Mouse (Mus musculus) stomach, embryonic 14.5 days (tissue): ENCODE data around the gene Clec2l. TPM values are rescaled to one million over a fixed set of nuclear protein-coding genes. Genes with fewer than 3 reads are reported as not detected.

Experiments
- ATAC-seq: fragments of 200-750 bp; cut with Nextera tagmentation; 2 replicates; pipeline ENCODE4 v1.8.0; 2017; ENCODE audit warnings: low read depth, moderate TSS enrichment; ENCODE audit not compliant: insufficient number of reproducible peaks, insufficient read depth, low FRiP score
- H3K27ac ChIP-seq: fragments of 300-500 bp; sonication (generic); 2 replicates; pipeline ENCODE4 v1.5.1; 2014; ENCODE audit warnings: mild to moderate bottlenecking, low read length, moderate library complexity, mixed read lengths
- H3K27me3 ChIP-seq: fragments of 300-500 bp; sonication (generic); 2 replicates; pipeline ENCODE4 v1.6.1; 2014; ENCODE audit warnings: low read length, control low read depth, mixed read lengths; ENCODE audit not compliant: control insufficient read depth, insufficient read depth
- H3K36me3 ChIP-seq: fragments of 300-500 bp; sonication (generic); 2 replicates; pipeline ENCODE4 v1.6.1; 2014; ENCODE audit warnings: mild to moderate bottlenecking, control low read depth, low read length, moderate library complexity, mixed read lengths; ENCODE audit not compliant: control insufficient read depth, insufficient read depth
- H3K4me1 ChIP-seq: fragments of 300-500 bp; sonication (generic); 2 replicates; pipeline ENCODE4 v1.6.1; 2014; ENCODE audit warnings: low read length, control low read depth, mixed read lengths; ENCODE audit not compliant: control insufficient read depth, insufficient read depth
- H3K4me2 ChIP-seq: fragments of 300-500 bp; sonication (generic); replicated peaks from 2 replicates; pipeline ENCODE4 v1.6.1; 2014; ENCODE audit warnings: low read depth, low read length, control low read depth
- H3K4me3 ChIP-seq: fragments of 300-500 bp; sonication (generic); 2 replicates; pipeline ENCODE4 v1.5.1; 2014; ENCODE audit warnings: low read depth, low read length, control low read depth
- H3K9ac ChIP-seq: fragments of 300-500 bp; sonication (generic); replicated peaks from 2 replicates; pipeline ENCODE4 v1.6.1; 2014; ENCODE audit warnings: low read depth, mild to moderate bottlenecking, control low read depth, low read length, moderate library complexity, mixed read lengths
- H3K9me3 ChIP-seq: fragments of 300-500 bp; sonication (generic); 2 replicates; pipeline ENCODE4 v1.6.1; 2016; ENCODE audit warnings: low read depth, low read length, control low read depth; ENCODE audit not compliant: control insufficient read depth
- WGBS: fragments of 180-500 bp; shearing (Covaris S2); extraction: QIAGEN DNeasy Blood & Tissue Kit; methylation state at CpG from one replicate; pipeline ENCODE4 v1.1.7; 2014; 5-methylcytosine and 5-hydroxymethylcytosine counted together
- polyA plus RNA-seq: library from polyadenylated mRNA; unstranded; fragments of >200 nt; fragmentation: Nextera tagmentation; extraction: Ambion mirVana; gene quantifications from 2 replicates; pipeline ENCODE4 v1.2.1, GENCODE M21; 2014

The Clec2l gene
- polyA plus RNA-seq, 1 experiment from 2014 or later: 1.9 TPM

GRCm38 (mm10) chr6:38676723-38677122 lies 13.9 kb downstream of the Clec2l start:
- H3K4me3 ChIP-seq: no peak overlapping the region
- H3K9ac ChIP-seq: no peak overlapping the region
- H3K9me3 ChIP-seq: no peaks in the 10 kb centered on the region
- no peak overlapping the region for H3K4me2 ChIP-seq
- no peaks in the 10 kb centered on the region for H3K4me1 ChIP-seq
- no peaks in the 10 kb centered on the region for H3K27me3 ChIP-seq
- no peak for ATAC-seq
- no peaks in the 10 kb centered on the region for H3K36me3 ChIP-seq
- no peak overlapping the region for H3K27ac ChIP-seq
- WGBS: 76% methylated on average over 14 of the region's 14 CpGs

DNA sequence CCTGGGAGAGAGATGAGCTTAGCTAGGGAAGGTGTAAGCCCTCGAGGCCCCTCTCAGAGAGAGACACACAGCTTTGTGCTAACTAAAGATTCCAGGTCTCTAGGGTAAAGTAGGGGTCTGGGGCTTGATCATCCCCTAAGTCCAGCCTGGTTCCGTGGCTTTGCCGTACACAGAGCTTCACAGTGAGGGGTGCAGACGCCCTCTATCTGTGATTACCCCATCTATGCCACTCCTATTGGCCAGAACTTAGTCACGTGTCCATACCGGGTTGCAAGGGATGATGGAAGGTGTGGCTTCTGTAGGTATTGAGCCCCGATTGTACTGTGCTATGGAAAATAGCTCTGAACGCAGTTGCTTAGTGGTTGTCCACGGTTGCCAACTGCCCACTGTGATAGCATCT lies 14.8 kb downstream of the Clec2l start:
- Histone ChIP-seq H3K4me3 (no peak overlapping the region), H3K36me3 (no peaks in the 10 kb centered on the region), H3K9ac (no peak overlapping the region), H3K27ac (no peak overlapping the region), H3K4me1 (no peaks in the 10 kb centered on the region), H3K4me2 (no peak overlapping the region), H3K27me3 (no peaks in the 10 kb centered on the region), H3K9me3 (no peaks in the 10 kb centered on the region)
- no peak for ATAC-seq
- 73% methylated on average over 9 of the region's 9 CpGs for WGBS

DNA sequence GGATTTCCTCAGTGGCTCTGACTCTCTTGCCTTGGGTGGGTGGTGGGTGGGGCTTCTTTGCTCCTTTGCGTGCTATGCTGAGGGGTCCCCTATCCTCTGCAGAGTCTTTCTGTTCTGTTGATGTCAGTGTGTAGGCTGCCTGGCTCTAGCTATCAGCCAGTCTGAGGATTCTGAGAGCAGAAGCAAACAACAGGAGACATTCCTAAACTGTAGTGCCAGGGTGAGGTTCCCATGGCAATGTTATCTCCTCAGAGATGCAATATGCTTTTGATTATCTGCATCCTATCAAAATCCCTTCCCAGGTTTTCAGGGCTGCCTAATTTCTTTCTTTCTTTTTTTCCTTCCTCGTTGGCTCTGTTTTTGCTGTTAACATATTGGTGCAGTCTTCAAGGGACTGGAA lies 19.7 kb downstream of the Clec2l start:
- Histone ChIP-seq H3K27ac (no peak overlapping the region), H3K27me3 (no peaks in the 10 kb centered on the region), H3K4me2 (no peak overlapping the region), H3K9ac (no peak overlapping the region), H3K4me3 (no peak overlapping the region), H3K4me1 (no peaks in the 10 kb centered on the region), H3K36me3 (no peaks in the 10 kb centered on the region), H3K9me3 (no peaks in the 10 kb centered on the region)
- ATAC-seq: no peak
- 67% methylated on average over 2 of the region's 2 CpGs for WGBS

GRCm38 (mm10) chr6:38687216-38687615 lies 24.3 kb downstream of the Clec2l start:
- no peaks in the 10 kb centered on the region for H3K4me1 ChIP-seq
- no peaks in the 10 kb centered on the region for H3K27me3 ChIP-seq
- H3K9ac ChIP-seq: no peak overlapping the region
- no peak overlapping the region for H3K27ac ChIP-seq
- H3K9me3 ChIP-seq: no peaks in the 10 kb centered on the region
- ATAC-seq: 0 out of 2 replicates have a peak, but pooled peaks have one; percentile 56
- peaks cover 8% of the 10 kb centered on the region for H3K36me3 ChIP-seq
- 61% methylated on average over 11 of the region's 11 CpGs for WGBS
- no peak overlapping the region for H3K4me3 ChIP-seq
- no peak overlapping the region for H3K4me2 ChIP-seq

- H3K4me2 ChIP-seq: no peak overlapping the region
Measured at GRCm38 (mm10) chr6:38688841-38689240, 26.0 kb downstream of the Clec2l start.

DNA sequence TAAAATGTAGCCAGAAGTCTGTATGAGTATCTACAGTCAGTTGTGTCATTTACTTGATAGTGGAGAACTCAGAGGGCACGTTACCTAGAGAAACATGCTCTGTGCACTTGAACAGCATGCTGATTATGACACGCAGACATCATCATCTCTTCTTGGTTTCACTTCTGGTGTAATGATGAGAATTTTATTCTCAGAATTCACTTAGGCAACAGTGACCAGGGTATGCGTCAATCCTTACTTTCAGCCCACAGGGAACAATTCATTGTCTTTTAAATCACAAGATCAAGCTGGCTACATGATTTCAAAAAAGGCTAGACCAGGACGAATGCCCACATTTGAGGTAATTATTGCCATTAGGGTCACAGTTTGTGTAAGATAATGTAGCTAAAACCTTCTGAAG lies 27.7 kb downstream of the Clec2l start:
- Histone ChIP-seq H3K4me2 (no peak overlapping the region), H3K27ac (no peak overlapping the region), H3K4me1 (no peaks in the 10 kb centered on the region), H3K9ac (no peak overlapping the region), H3K9me3 (no peaks in the 10 kb centered on the region), H3K36me3 (peaks cover 16% of the 10 kb centered on the region), H3K4me3 (no peak overlapping the region), H3K27me3 (no peaks in the 10 kb centered on the region)
- WGBS: 81% methylated on average over 4 of the region's 4 CpGs
- ATAC-seq: no peak

More at GRCm38 (mm10) chr6:38688841-38689240, 26.0 kb downstream of the Clec2l start:
- ATAC-seq: no peak
- Histone ChIP-seq H3K4me1 (no peaks in the 10 kb centered on the region), H3K9me3 (no peaks in the 10 kb centered on the region), H3K27me3 (no peaks in the 10 kb centered on the region), H3K4me3 (no peak overlapping the region), H3K9ac (no peak overlapping the region), H3K27ac (no peak overlapping the region), H3K36me3 (peaks cover 8% of the 10 kb centered on the region)
- WGBS: 98% methylated on average over 10 of the region's 10 CpGs

GRCm38 (mm10) chr6:38691052-38691451 lies 28.2 kb downstream of the Clec2l start:
- Histone ChIP-seq H3K27ac (no peak overlapping the region), H3K9ac (no peak overlapping the region), H3K36me3 (peaks cover 18% of the 10 kb centered on the region), H3K27me3 (no peaks in the 10 kb centered on the region), H3K4me3 (no peak overlapping the region), H3K4me2 (no peak overlapping the region), H3K9me3 (no peaks in the 10 kb centered on the region), H3K4me1 (no peaks in the 10 kb centered on the region)
- 86% methylated on average over 5 of the region's 5 CpGs for WGBS
- no peak for ATAC-seq

- H3K9me3 ChIP-seq: no peaks in the 10 kb centered on the region
- H3K27me3 ChIP-seq: no peaks in the 10 kb centered on the region
- no peak for ATAC-seq
- H3K4me3 ChIP-seq: no peak overlapping the region
- H3K4me1 ChIP-seq: no peaks in the 10 kb centered on the region
- 84% methylated on average over 6 of the region's 6 CpGs for WGBS
- H3K9ac ChIP-seq: no peak overlapping the region
- H3K36me3 ChIP-seq: peaks cover 28% of the 10 kb centered on the region
- no peak overlapping the region for H3K27ac ChIP-seq
- no peak overlapping the region for H3K4me2 ChIP-seq
Measured at GRCm38 (mm10) chr6:38692556-38692955, 29.7 kb downstream of the Clec2l start.

DNA sequence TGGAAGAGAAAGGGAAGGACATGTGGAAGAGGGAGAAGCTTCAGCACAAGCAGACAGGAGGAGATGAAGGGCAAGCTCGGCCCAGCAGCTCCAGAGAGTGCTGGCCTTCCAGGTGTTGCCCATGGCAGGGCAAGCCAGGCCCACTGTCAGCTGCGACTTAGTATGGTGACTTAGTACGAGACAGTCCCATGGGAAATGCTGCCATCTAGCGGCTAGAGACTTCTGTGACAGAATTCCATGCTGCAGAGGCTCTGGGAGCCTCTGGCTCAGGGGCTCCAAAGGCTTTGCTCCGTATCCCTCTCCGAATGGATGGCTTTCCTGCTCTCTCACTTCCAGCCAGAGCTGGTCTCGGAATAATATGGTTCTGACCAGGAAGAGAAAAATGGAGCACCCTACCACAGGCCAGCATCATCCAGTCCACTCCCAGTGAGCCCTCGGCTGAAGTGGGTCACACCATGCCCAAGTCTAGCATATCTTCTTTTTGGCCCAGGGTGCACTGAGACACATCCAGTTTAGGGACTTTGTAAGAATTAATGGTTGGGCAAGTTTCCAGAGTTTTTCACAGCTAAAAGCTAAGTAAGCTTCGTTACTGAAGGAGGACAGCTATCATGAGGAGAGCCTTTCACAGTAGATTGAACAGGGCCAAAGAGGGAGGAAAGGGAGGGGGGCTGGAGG lies 32.6 kb downstream of the Clec2l start:
- Histone ChIP-seq H3K27me3 (no peaks in the 10 kb centered on the region), H3K9ac (no peak overlapping the region), H3K36me3 (peaks cover 39% of the 10 kb centered on the region), H3K27ac (no peak overlapping the region), H3K4me1 (peaks cover 6% of the 10 kb centered on the region; the same call in 1 of the 2 replicates), H3K4me2 (no peak overlapping the region), H3K4me3 (no peak overlapping the region), H3K9me3 (no peaks in the 10 kb centered on the region)
- peak; percentile 68 for ATAC-seq
- 27% methylated on average over 9 of the region's 9 CpGs for WGBS
